Mouse (Mus musculus) intestine, postnatal 0 days (tissue): ENCODE results near the gene Nipal3. TPM values are rescaled to one million over a fixed set of nuclear protein-coding genes. Genes with fewer than 3 reads are reported as not detected.
A peak's percentile ranks its signal among the peaks of the same experiment; 100 is the strongest.

Source experiments
- ATAC-seq: fragments of 200-750 bp; cut with Nextera tagmentation; 2 replicates; pipeline ENCODE4 v1.8.0; 2017; ENCODE audit warnings: mild to moderate bottlenecking, moderate TSS enrichment, moderate library complexity
- H3K27ac ChIP-seq: fragments of 300-500 bp; sonication (generic); 2 replicates; pipeline ENCODE4 v1.5.1; 2014; ENCODE audit warnings: mild to moderate bottlenecking, low read depth, low read length, moderate library complexity
- H3K27me3 ChIP-seq: fragments of 300-500 bp; sonication (generic); replicated peaks from 2 replicates; pipeline ENCODE4 v1.6.1; 2014; ENCODE audit warnings: low read length, mixed read lengths; ENCODE audit not compliant: control insufficient read depth, insufficient read depth
- H3K36me3 ChIP-seq: fragments of 300-500 bp; sonication (generic); 2 replicates; pipeline ENCODE4 v1.6.1; 2014; ENCODE audit warnings: mild to moderate bottlenecking, moderate library complexity; ENCODE audit not compliant: control insufficient read depth, insufficient read depth
- H3K4me1 ChIP-seq: fragments of 300-500 bp; sonication (generic); replicated peaks from 2 replicates; pipeline ENCODE4 v1.6.1; 2014; ENCODE audit warnings: antibody characterized with exemption, low read length, mixed read lengths; ENCODE audit not compliant: control insufficient read depth, insufficient read depth
- H3K4me2 ChIP-seq: fragments of 300-500 bp; sonication (generic); replicated peaks from 2 replicates; pipeline ENCODE4 v1.6.1; 2014; ENCODE audit warnings: low read depth, mild to moderate bottlenecking, moderate library complexity
- H3K4me3 ChIP-seq: fragments of 300-500 bp; sonication (generic); 2 replicates; pipeline ENCODE4 v1.5.1; 2014; ENCODE audit warnings: low read depth, low read length
- H3K9ac ChIP-seq: fragments of 300-500 bp; sonication (generic); 2 replicates; pipeline ENCODE4 v1.6.1; 2014; ENCODE audit warnings: mild to moderate bottlenecking, low read depth, low read length
- H3K9me3 ChIP-seq: fragments of 300-500 bp; sonication (generic); 2 replicates; pipeline ENCODE4 v1.6.1; 2016; ENCODE audit warnings: mixed run types; ENCODE audit not compliant: control insufficient read depth
- CTCF ChIP-seq: sonication (generic); IDR thresholded peaks from 2 replicates; pipeline ENCODE4 v1.5.1; 2016; ENCODE audit warnings: low read depth, mild to moderate bottlenecking, control low read depth, antibody characterized with exemption, moderate library complexity
- WGBS: fragments of 180-500 bp; shearing (Covaris S2); extraction: QIAGEN DNeasy Blood & Tissue Kit; methylation state at CpG from one replicate; pipeline ENCODE4 v1.1.7; 2014; 5-methylcytosine and 5-hydroxymethylcytosine counted together
- polyA plus RNA-seq: library from polyadenylated mRNA; unstranded; fragments of >200 nt; fragmentation: Nextera tagmentation; extraction: Ambion mirVana; gene quantifications from 2 replicates; pipeline ENCODE4 v1.2.1, GENCODE M21; 2015

Nipal3 gene
- polyA plus RNA-seq, 1 experiment from 2014 or later, result 5.7 TPM

GRCm38 (mm10) chr4:135508419-135509039 is 13.7 kb upstream of the Nipal3 start:
- H3K27me3 ChIP-seq, result no peaks in the 10 kb centered on the region
- H3K4me2 ChIP-seq, result peak overlapping the region; percentile 37; the same call in 1 of the 2 replicates
- TF ChIP-seq CTCF, result peak; percentile 94
- H3K27ac ChIP-seq, result no peak overlapping the region
- no peak overlapping the region for H3K4me3 ChIP-seq
- no peaks in the 10 kb centered on the region for H3K9me3 ChIP-seq
- H3K4me1 ChIP-seq, result no peaks in the 10 kb centered on the region
- H3K36me3 ChIP-seq, result no peaks in the 10 kb centered on the region
- H3K9ac ChIP-seq, result no peak overlapping the region
- 17% methylated on average over 13 of the region's 13 CpGs for WGBS
- no peak for ATAC-seq

- H3K27me3 ChIP-seq, result no peaks in the 10 kb centered on the region
- H3K9me3 ChIP-seq, result no peaks in the 10 kb centered on the region
- H3K4me2 ChIP-seq, result peak overlapping the region; percentile 51
- H3K4me3 ChIP-seq, result peak overlapping the region; percentile 22
- peak; percentile 81 for TF ChIP-seq CTCF
- no peak for ATAC-seq
- no peaks in the 10 kb centered on the region for H3K4me1 ChIP-seq
- 15% methylated on average over 22 of the region's 22 CpGs for WGBS
- H3K36me3 ChIP-seq, result no peaks in the 10 kb centered on the region
- no peak overlapping the region for H3K9ac ChIP-seq
- no peak overlapping the region for H3K27ac ChIP-seq
Measured at GRCm38 (mm10) chr4:135507547-135508350, 12.9 kb upstream of the Nipal3 start.

- no peak overlapping the region for H3K9ac ChIP-seq
- H3K27me3 ChIP-seq, result no peaks in the 10 kb centered on the region
- H3K4me1 ChIP-seq, result no peaks in the 10 kb centered on the region
- H3K36me3 ChIP-seq, result no peaks in the 10 kb centered on the region
- no peak for ATAC-seq
- WGBS, result 68% methylated on average over 11 of the region's 11 CpGs
- no peak overlapping the region for H3K4me3 ChIP-seq
- no peak overlapping the region for H3K27ac ChIP-seq
- no peaks in the 10 kb centered on the region for H3K9me3 ChIP-seq
- H3K4me2 ChIP-seq, result no peak overlapping the region
- TF ChIP-seq CTCF, result no peak
Measured at GRCm38 (mm10) chr4:135505794-135506193, 11.0 kb upstream of the Nipal3 start.

GRCm38 (mm10) chr4:135501587-135501986 is 6.7 kb upstream of the Nipal3 start:
- Histone ChIP-seq H3K27ac (no peak overlapping the region), H3K4me1 (no peaks in the 10 kb centered on the region), H3K4me2 (no peak overlapping the region), H3K36me3 (no peaks in the 10 kb centered on the region), H3K4me3 (no peak overlapping the region), H3K9ac (no peak overlapping the region), H3K27me3 (no peaks in the 10 kb centered on the region), H3K9me3 (no peaks in the 10 kb centered on the region)
- ATAC-seq, result no peak
- TF ChIP-seq CTCF, result no peak
- WGBS, result 47% methylated on average over 4 of the region's 4 CpGs

GRCm38 (mm10) chr4:135499831-135500230 is 5.0 kb upstream of the Nipal3 start:
- TF ChIP-seq CTCF, result no peak
- Histone ChIP-seq H3K27ac (no peak overlapping the region), H3K4me2 (no peak overlapping the region), H3K27me3 (no peaks in the 10 kb centered on the region), H3K36me3 (no peaks in the 10 kb centered on the region), H3K4me1 (no peaks in the 10 kb centered on the region), H3K9ac (no peak overlapping the region), H3K4me3 (no peak overlapping the region), H3K9me3 (no peaks in the 10 kb centered on the region)
- no peak for ATAC-seq
- WGBS, result 72% methylated on average over 3 of the region's 3 CpGs

GRCm38 (mm10) chr4:135498136-135498535 is 3.3 kb upstream of the Nipal3 start:
- H3K36me3 ChIP-seq, result no peaks in the 10 kb centered on the region
- H3K4me1 ChIP-seq, result no peaks in the 10 kb centered on the region; the same call in 1 of the 2 replicates
- no peak overlapping the region for H3K9ac ChIP-seq
- no peak overlapping the region for H3K27ac ChIP-seq
- no peaks in the 10 kb centered on the region for H3K27me3 ChIP-seq
- 88% methylated on average over 6 of the region's 6 CpGs for WGBS
- ATAC-seq, result no peak
- no peak for TF ChIP-seq CTCF
- H3K9me3 ChIP-seq, result no peaks in the 10 kb centered on the region
- no peak overlapping the region for H3K4me3 ChIP-seq
- no peak overlapping the region for H3K4me2 ChIP-seq
